Comparison of ENCODE assay signal across 8 mouse cellular contexts in genomic region chr10:99599142-99600120, GRCm38 (mm10).
DNase-seq lines count a peak whose midpoint lies in the region; ATAC-seq and TF ChIP-seq lines count a peak whose summit lies in the region.
"Not testable (repeated sequence)": the region's sequence is repeated elsewhere in the genome, so short reads cannot be mapped to it uniquely, and the experiment has no call there.

No protein-coding gene starts in this region.

- peak overlapping the region; percentile 51 for H3K4me3 ChIP-seq in bone marrow, adult 2 months (replicated peaks; ENCODE audit: control insufficient read depth, low read depth, low read length)
- peak overlapping the region; percentile 32 for H3K4me3 ChIP-seq in embryonic facial prominence, embryonic 11.5 days (ENCODE audit: low read depth, low read length)
- H3K4me3 ChIP-seq in heart, adult 2 months: peak overlapping the region; percentile 33
- H3K4me3 ChIP-seq in liver, postnatal 0 days (ENCODE audit: low read depth, low read length): peak overlapping the region; percentile 34
- peak overlapping the region; percentile 32 for H3K4me3 ChIP-seq in stomach, postnatal 0 days (ENCODE audit: low read depth, low read length)

- H3K79me2 ChIP-seq in heart, adult 2 months (replicated peaks; ENCODE audit: control insufficient read depth, insufficient read depth, low read length): not testable (repeated sequence)

- peak overlapping the region; percentile 22 for H3K4me2 ChIP-seq in embryonic facial prominence, embryonic 11.5 days (ENCODE audit: low read depth, low read length)
- H3K4me2 ChIP-seq in liver, postnatal 0 days (ENCODE audit: low read depth, low read length): peak overlapping the region; percentile 26
- H3K4me2 ChIP-seq in stomach, postnatal 0 days (replicated peaks; ENCODE audit: low read depth): peak overlapping the region; percentile 44

- H3K27me3 ChIP-seq in embryonic facial prominence, embryonic 11.5 days (ENCODE audit: control insufficient read depth, insufficient read depth, low read length); heart, adult 2 months (ENCODE audit: control insufficient read depth, insufficient read depth, low read length); liver, postnatal 0 days (ENCODE audit: insufficient read depth, low read length); stomach, postnatal 0 days (ENCODE audit: control insufficient read depth, insufficient read depth, low read length): not testable (repeated sequence)

- ATAC-seq in embryonic facial prominence, embryonic 11.5 days (replicated peaks; ENCODE audit: insufficient number of reproducible peaks, low FRiP score, low TSS enrichment, low read depth): not testable (repeated sequence)
- ATAC-seq in inflammation-experienced regulatory T-cells, adult 6 months: peak; percentile 77
- ATAC-seq in liver, postnatal 0 days: peak; percentile 55
- ATAC-seq in stomach, postnatal 0 days (ENCODE audit: low FRiP score, low TSS enrichment): 0 out of 2 replicates have a peak, but pooled peaks have one; percentile 40

- not testable (repeated sequence) for TF ChIP-seq EP300 in heart, adult 2 months (IDR thresholded peaks at IDR 0.05; ENCODE audit: insufficient read depth, low read depth, low read length); liver, postnatal 0 days (IDR thresholded peaks at IDR 0.05; ENCODE audit: low read depth); stomach, postnatal 0 days (optimal IDR thresholded peaks at IDR 0.05)

- not testable (repeated sequence) for DNase-seq in embryonic facial prominence, embryonic 11.5 days (ENCODE audit: low spot score); liver, postnatal 0 days; stomach, postnatal 0 days (ENCODE audit: low spot score)
- peak; percentile 24 to 26 for DNase-seq in heart, adult 2 months
- peak; percentile 45 to 51 for DNase-seq in layer of hippocampus, adult 8-10 months (ENCODE audit: low spot score in 2 of 2)
- peak; percentile 13 to 34 for DNase-seq in natural killer cell, adult 2 months (ENCODE audit: low spot score in 2 of 2)

- WGBS in bone marrow, adult 2 months: 55% methylated on average over 27 of the region's 34 CpGs
- 43% methylated on average over 23 of the region's 34 CpGs for WGBS in embryonic facial prominence, embryonic 11.5 days
- 52% methylated on average over 27 of the region's 34 CpGs for WGBS in heart, adult 2 months
- WGBS in liver, postnatal 0 days (ENCODE audit: insufficient replicate concordance): 47% methylated on average over 21 of the region's 34 CpGs
- whole genome bisulfite sequencing in stomach, postnatal 0 days: 57% methylated on average over 23 of the region's 34 CpGs

- H3K36me3 ChIP-seq in embryonic facial prominence, embryonic 11.5 days (replicated peaks; ENCODE audit: control insufficient read depth, insufficient read depth, low read depth, low read length); heart, adult 2 months (ENCODE audit: control insufficient read depth, insufficient read depth, low read length); liver, postnatal 0 days (replicated peaks; ENCODE audit: insufficient read depth, low read length); stomach, postnatal 0 days (ENCODE audit: control insufficient read depth, insufficient read depth, low read length): not testable (repeated sequence)

- H3K27ac ChIP-seq in bone marrow, adult 2 months (ENCODE audit: control insufficient read depth, insufficient read depth, low read depth, low read length, poor library complexity); embryonic facial prominence, embryonic 11.5 days (replicated peaks; ENCODE audit: low read depth, low read length); stomach, postnatal 0 days (replicated peaks): not testable (repeated sequence)
- peak overlapping the region; percentile 68 for H3K27ac ChIP-seq in heart, adult 2 months
- H3K27ac ChIP-seq in liver, postnatal 0 days (ENCODE audit: low read depth): peak overlapping the region; percentile 18; the same call in 1 of the 2 replicates

- H3K9ac ChIP-seq in embryonic facial prominence, embryonic 11.5 days (replicated peaks; ENCODE audit: low read length): peak overlapping the region; percentile 50
- H3K9ac ChIP-seq in heart, adult 2 months (ENCODE audit: low read depth, low read length): peak overlapping the region; percentile 69
- not testable (repeated sequence) for H3K9ac ChIP-seq in liver, postnatal 0 days (replicated peaks)
- peak overlapping the region; percentile 38; the same call in 1 of the 2 replicates for H3K9ac ChIP-seq in stomach, postnatal 0 days (ENCODE audit: low read length)

- not testable (repeated sequence) for H3K9me3 ChIP-seq in embryonic facial prominence, embryonic 11.5 days (replicated peaks; ENCODE audit: control insufficient read depth, low read length); liver, postnatal 0 days (ENCODE audit: low read length); stomach, postnatal 0 days (ENCODE audit: control insufficient read depth, low read length)

- not testable (repeated sequence) for TF ChIP-seq POLR2A in bone marrow, adult 2 months (IDR thresholded peaks at IDR 0.05; ENCODE audit: borderline replicate concordance, control insufficient read depth, low read depth, low read length)
- peak; percentile 53; the same call in 1 of the 2 replicates for TF ChIP-seq POLR2A in heart, adult 2 months (IDR thresholded peaks at IDR 0.05; ENCODE audit: insufficient read depth, low read depth, low read length)

- not testable (repeated sequence) for H3K4me1 ChIP-seq in bone marrow, adult 2 months (ENCODE audit: control insufficient read depth, insufficient read depth, low read length); embryonic facial prominence, embryonic 11.5 days (ENCODE audit: control insufficient read depth, insufficient read depth, low read length); heart, adult 2 months (ENCODE audit: control insufficient read depth, insufficient read depth, low read length); liver, postnatal 0 days (ENCODE audit: insufficient read depth); stomach, postnatal 0 days (replicated peaks; ENCODE audit: control insufficient read depth, insufficient read depth)

- intact Hi-C loops in heart, adult 2 months (cut with DNase I): not testable (repeated sequence)

- not testable (repeated sequence) for TF ChIP-seq CTCF in bone marrow, adult 2 months (IDR thresholded peaks at IDR 0.05; ENCODE audit: control insufficient read depth, insufficient read depth, low read length); heart, adult 2 months (IDR thresholded peaks at IDR 0.05); liver, postnatal 0 days (IDR thresholded peaks at IDR 0.05; ENCODE audit: low read depth); stomach, postnatal 0 days (IDR thresholded peaks at IDR 0.05; ENCODE audit: low read depth)
